Mouse (Mus musculus) heart, adult 2 months (tissue): Measurements from ENCODE around the gene Ypel1. TPM values are rescaled to one million over a fixed set of nuclear protein-coding genes. Genes with fewer than 3 reads are reported as not detected.

Source experiments
- DNase-seq, 2 experiments: peaks; one replicate each; pipeline ENCODE4 v3.0.0; 2021
- H3K27ac ChIP-seq: fragments of 200-600 bp; 2 replicates; pipeline ENCODE4 v1.8.1; 2022
- H3K27me3 ChIP-seq: fragments of 200-500 bp; 2 replicates; pipeline ENCODE4 v1.6.1; 2012; ENCODE audit warnings: mild to moderate bottlenecking, low read length, inconsistent platforms, mixed read lengths; ENCODE audit not compliant: control insufficient read depth, insufficient read depth
- H3K36me3 ChIP-seq: fragments of 200-500 bp; 2 replicates; pipeline ENCODE4 v1.6.1; 2012; ENCODE audit warnings: low read length, inconsistent platforms; ENCODE audit not compliant: control insufficient read depth, insufficient read depth
- H3K4me1 ChIP-seq: fragments of 200-500 bp; 2 replicates; pipeline ENCODE4 v1.6.1; 2011; ENCODE audit warnings: low read length; ENCODE audit not compliant: control insufficient read depth, insufficient read depth
- H3K4me3 ChIP-seq: fragments of 200-600 bp; 2 replicates; pipeline ENCODE4 v1.8.1; 2022
- H3K79me2 ChIP-seq: fragments of 200-500 bp; replicated peaks from 2 replicates; pipeline ENCODE4 v1.6.1; 2012; ENCODE audit warnings: mild to moderate bottlenecking, inconsistent platforms, low read length, moderate library complexity, mixed read lengths; ENCODE audit not compliant: control insufficient read depth, insufficient read depth
- H3K9ac ChIP-seq: fragments of 200-500 bp; 2 replicates; pipeline ENCODE4 v1.6.1; 2012; ENCODE audit warnings: low read depth, mild to moderate bottlenecking, control low read depth, inconsistent platforms, low read length, mixed read lengths
- CTCF ChIP-seq: fragments of 200-600 bp; IDR thresholded peaks from 2 replicates; pipeline ENCODE4 v1.8.1; 2022; ENCODE audit warnings: antibody characterized with exemption, mild to moderate bottlenecking, moderate library complexity
- EP300 ChIP-seq: fragments of 200-500 bp; IDR thresholded peaks from 2 replicates; pipeline ENCODE4 v1.6.1; 2011; ENCODE audit warnings: low read depth, low read length, control low read depth; ENCODE audit not compliant: insufficient read depth
- POLR2A ChIP-seq: fragments of 200-500 bp; IDR thresholded peaks from 2 replicates; pipeline ENCODE4 v1.6.1; 2011; ENCODE audit warnings: mild to moderate bottlenecking, low read depth, low read length, control low read depth; ENCODE audit not compliant: insufficient read depth
- WGBS: fragments of 180-500 bp; shearing (Covaris S2); methylation state at CpG from one replicate; pipeline ENCODE4 v1.1.7; 2018; 5-methylcytosine and 5-hydroxymethylcytosine counted together
- intact Hi-C: fragments of 180-260 bp; cut with DNase I; formaldehyde crosslinking; loops from one replicate; pipeline ENCODE4 v1.15.1; 2025
- long read RNA-seq: library from polyadenylated mRNA; stranded (forward); transcript quantifications from one replicate; pipeline ENCODE4 v2.0.0, GENCODE M21; 2021
- polyA plus RNA-seq: library from polyadenylated mRNA; depleted of rRNA; stranded (reverse); fragments of >200 nt; gene quantifications from 2 replicates; pipeline ENCODE4 v1.2.3, GENCODE M21; 2012; rRNA removed
- total RNA-seq, 2 experiments: library from RNA; stranded (reverse); gene quantifications; 2 replicates each; pipeline ENCODE4 v1.2.3; 2021

The Ypel1 gene
- total RNA-seq (1 to 10 TPM in 1 of 2 experiments, under 1 TPM in 1; 0.99 to 1.2 TPM), polyA plus RNA-seq (0.53 and 1.3 TPM in 2 replicates)
- long read RNA-seq, partial matches to known transcripts, result 0 of 1 reads
- long read RNA-seq, other reads (novel, unspliced or antisense), result 0 of 1 reads

DNA sequence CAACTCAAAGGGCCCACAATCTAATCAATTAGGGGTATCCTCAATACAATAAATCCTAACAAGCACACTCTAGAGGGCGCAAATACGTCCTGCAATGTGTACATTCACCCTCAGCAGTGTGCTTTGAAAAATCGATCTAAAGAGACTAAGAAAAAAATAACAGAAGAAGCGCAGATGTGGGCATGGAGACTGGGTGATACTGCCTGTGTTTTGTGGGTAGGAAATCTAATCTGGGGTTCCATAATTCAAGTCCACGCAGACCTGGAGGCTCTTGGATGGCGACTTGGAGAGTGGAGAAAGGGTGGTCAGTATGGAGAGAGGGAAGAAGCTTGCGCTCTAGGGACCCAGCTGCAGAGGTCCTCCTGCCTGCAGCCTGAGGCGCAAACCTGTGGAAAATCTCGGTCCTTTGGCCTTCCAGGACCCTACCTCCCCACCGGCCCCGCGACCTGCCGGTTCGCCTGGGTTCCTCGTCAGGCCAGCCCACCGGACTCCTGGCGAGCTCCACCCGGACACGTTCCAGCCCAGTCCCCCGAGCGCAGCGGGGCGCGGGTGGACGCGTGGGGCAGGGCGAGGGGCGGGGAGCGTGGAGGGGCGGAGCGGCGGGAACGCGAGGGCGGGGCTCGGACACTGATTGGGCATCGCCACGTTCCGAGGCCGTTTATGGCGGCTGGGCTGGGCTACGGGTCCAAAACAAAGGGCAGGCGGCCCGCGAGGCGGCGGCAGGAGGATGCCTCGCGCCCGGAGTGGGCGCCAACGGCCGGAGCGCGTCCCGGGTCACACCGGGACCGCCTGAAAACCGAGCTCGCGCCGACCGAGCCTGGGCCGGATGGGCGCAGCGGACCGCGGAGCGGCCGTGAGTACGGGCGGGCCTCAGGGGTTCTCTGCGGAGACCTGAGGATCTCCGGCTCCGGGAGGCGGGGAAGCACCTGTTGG lies at the start of gene Ypel1:
Ypel1 (plus strand) TSS at position 186 of the 933 bp plus-strand sequence.
- intact Hi-C loops, result loop anchor here (5.0 kb wide), 1 partner anchor 87 kb away; the partner anchor contains the start of gene Mapk1

DNA sequence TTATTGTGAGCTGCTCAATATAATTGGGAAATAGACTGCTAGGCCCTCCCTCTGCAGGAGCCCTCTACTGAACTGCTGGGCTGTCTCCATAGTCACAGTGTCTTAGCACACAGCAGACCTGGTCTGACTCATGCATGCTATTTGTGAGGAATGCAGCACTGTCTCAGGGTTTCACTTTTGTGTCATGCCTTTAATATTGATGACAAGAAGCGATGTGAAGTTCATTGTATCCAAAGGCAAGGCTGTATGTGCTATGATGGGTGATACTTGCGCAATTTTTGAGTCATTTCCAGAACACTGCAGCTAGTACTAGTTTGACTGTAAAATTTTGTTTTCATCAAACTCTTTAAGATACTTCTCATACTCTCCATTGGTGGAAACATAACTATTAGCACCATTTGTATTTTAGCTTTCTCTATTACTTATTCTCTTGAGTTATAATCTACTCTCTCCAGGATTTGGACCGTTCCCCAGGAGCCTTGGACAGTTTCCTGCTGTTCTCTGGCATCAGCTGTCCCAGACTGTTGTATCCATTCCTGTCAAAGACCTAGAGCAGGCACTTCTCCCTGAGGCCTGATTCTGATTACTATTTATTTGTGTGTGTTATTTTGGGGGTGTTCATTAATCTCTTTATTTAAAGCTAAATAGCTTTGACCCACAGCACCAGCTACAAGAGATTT lies 44.9 kb upstream of the Ypel1 start:
- intact Hi-C loops, result no loop called here
- Histone ChIP-seq H3K36me3 (peaks cover 13% of the 10 kb centered on the region), H3K4me3 (no peak overlapping the region), H3K4me1 (no peaks in the 10 kb centered on the region; the same call in 1 of the 2 replicates), H3K79me2 (peaks cover 1% of the 10 kb centered on the region; the same call in 1 of the 2 replicates), H3K27ac (no peak overlapping the region), H3K27me3 (no peaks in the 10 kb centered on the region), H3K9ac (no peak overlapping the region)
- 55% methylated on average over 3 of the region's 3 CpGs for WGBS
- no peak for TF ChIP-seq EP300
- peak; percentile 45 to 50 for DNase-seq

More for the DNA sequence above, at the start of gene Ypel1:
- Histone ChIP-seq H3K27ac (peak within 1 kb of the TSS; percentile 55; the same call in 1 of the 2 replicates), H3K4me3 (peak within 1 kb of the TSS; percentile 80), H3K36me3 (no peaks in the 10 kb centered on the region), H3K79me2 (no peaks in the 10 kb centered on the region), H3K9ac (peak within 1 kb of the TSS; percentile 74), H3K4me1 (peaks cover 1% of the 10 kb centered on the region; the same call in 1 of the 2 replicates), H3K27me3 (no peaks in the 10 kb centered on the region)
- no peak for TF ChIP-seq EP300
- peak; percentile 31 for TF ChIP-seq CTCF
- no peak for TF ChIP-seq POLR2A
- peak; percentile 91 to 93 for DNase-seq
- WGBS, result under 1% methylated on average over 76 of the region's 76 CpGs

DNA sequence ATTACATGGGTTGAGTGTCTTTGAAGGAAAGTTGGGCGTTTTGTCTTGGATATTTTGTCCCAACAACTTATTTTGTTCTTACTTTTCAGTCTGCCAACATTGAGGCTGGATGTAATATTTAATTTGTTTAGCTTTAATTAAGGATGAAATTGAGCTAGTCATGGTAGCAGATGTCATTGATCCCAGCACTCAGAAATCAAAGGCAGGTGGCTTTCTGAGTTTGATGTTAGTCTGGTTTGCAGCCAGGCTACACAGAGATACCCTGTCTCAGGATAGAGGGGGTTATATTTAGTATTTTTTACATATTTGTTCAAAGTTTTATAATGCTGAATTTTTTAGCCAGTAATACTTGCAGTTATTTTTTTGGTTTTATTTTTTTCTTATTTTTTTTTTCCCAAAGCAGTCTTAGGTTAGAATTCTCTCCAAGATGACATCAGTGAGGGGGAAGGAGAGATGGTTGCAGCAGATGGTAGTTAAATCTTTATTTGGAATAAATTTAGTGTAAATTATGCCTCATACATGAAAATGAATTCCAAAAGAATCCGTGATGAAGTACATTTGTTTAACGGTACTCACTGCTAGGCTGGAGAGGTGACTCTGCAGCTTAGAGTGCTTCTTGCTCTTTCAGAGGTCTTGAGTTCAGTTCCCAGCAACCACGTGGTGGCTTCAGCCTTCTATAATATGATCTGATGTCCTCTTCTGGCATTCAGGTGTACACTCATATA lies 39.4 kb upstream of the Ypel1 start:
- Histone ChIP-seq H3K27ac (no peak overlapping the region), H3K4me1 (no peaks in the 10 kb centered on the region), H3K4me3 (no peak overlapping the region), H3K36me3 (peaks cover 5% of the 10 kb centered on the region), H3K9ac (no peak overlapping the region), H3K27me3 (no peaks in the 10 kb centered on the region), H3K79me2 (no peaks in the 10 kb centered on the region; the same call in 1 of the 2 replicates)
- 91% methylated on average over 4 of the region's 4 CpGs for WGBS
- intact Hi-C loops, result no loop called here
- TF ChIP-seq EP300 (no peak), CTCF (no peak), POLR2A (no peak)
- DNase-seq, result no peak

DNA sequence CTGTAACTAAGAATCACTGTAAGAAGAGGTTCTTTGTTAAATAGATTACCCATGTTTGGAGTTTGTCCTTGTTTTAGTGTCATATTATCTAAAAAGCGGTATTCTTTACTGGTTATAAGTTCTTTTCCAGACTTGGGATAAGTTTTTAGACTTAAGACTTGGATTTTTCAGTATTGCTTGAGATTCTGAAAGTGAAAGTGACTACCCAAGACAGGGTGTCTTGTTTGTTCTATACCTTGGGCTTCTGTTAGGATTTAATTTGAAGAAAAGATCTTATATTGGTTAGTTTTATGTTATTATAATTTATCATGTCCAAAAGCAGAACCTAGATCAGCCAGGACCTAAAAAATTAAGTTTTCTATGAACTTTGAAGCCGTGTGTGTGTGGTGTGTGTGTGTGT lies 35.7 kb upstream of the Ypel1 start:
- Histone ChIP-seq H3K79me2 (no peaks in the 10 kb centered on the region), H3K36me3 (peaks cover 2% of the 10 kb centered on the region), H3K9ac (no peak overlapping the region), H3K4me1 (no peaks in the 10 kb centered on the region), H3K4me3 (no peak overlapping the region), H3K27me3 (no peaks in the 10 kb centered on the region), H3K27ac (no peak overlapping the region)
- TF ChIP-seq EP300 (no peak), CTCF (no peak), POLR2A (no peak)
- intact Hi-C loops, result no loop called here
- DNase-seq, result no peak
- 97% methylated on average over 2 of the region's 2 CpGs for WGBS

DNA sequence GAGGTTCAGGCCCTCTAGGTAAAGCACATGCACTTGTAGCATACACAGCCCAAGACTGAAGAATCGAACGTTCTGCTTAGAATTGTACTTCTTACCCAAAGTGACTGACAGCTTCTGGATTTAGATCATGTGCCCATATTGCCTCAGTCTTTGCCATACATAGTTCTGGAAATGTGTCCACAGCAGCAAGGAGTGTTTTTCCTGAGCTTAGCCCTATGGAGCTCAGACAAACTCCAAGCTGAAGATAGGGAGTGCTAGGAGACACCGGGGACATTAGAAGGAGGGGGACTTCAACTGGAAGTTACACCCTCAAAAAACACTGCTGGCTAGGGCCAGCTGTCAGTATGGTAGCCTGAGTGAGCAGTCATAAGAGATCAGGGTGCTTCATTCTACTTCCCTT lies 28.8 kb upstream of the Ypel1 start:
- no peak for DNase-seq
- Histone ChIP-seq H3K79me2 (no peaks in the 10 kb centered on the region), H3K4me3 (no peak overlapping the region), H3K4me1 (no peaks in the 10 kb centered on the region; the same call in 1 of the 2 replicates), H3K9ac (no peak overlapping the region), H3K27ac (no peak overlapping the region), H3K36me3 (peaks cover 12% of the 10 kb centered on the region), H3K27me3 (no peaks in the 10 kb centered on the region)
- intact Hi-C loops, result no loop called here
- 92% methylated on average over 3 of the region's 3 CpGs for WGBS
- TF ChIP-seq POLR2A (no peak), CTCF (no peak), EP300 (no peak)
